22 mouse cellular contexts compared by ENCODE assay signal in the genomic region with DNA sequence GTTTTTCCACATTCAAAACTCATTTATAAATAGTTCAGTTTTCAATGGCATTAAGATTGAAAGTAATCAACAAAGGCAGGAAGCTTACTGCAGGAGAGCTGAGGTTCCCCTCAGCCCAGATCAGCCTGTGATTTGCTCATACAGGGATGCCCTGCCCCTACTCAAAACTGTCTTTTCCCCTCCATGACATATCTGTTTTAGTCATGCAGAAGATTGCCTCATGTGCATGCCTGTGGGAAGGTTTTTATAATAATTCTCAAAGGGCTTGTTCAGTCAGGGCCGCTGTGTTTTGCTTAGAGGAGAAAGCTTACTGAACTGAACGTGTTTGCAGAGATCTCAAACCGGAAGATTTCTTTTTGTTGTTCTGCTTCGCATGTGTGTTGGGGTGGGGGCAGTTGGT. TPM values are rescaled to one million over a fixed set of nuclear protein-coding genes. Genes with fewer than 3 reads are reported as not detected.
A peak's percentile ranks its signal among the peaks of the same experiment; 100 is the strongest.
DNase-seq lines count a peak whose midpoint lies in the region; ATAC-seq lines count a peak whose summit lies in the region.
"Had no signal": no experiment of that assay in that cellular context is flagged by ENCODE, and none has a peak within 500 bp of the region (broad histone marks: within the 10 kb centered on the region; RNA-seq: fewer than 3 reads in every experiment).

No protein-coding gene starts in this region.

- 55% methylated on average over 4 of the region's 4 CpGs for WGBS in embryonic facial prominence, embryonic 14.5 days
- WGBS in embryonic facial prominence, embryonic 10.5 days: 87% methylated on average over 4 of the region's 4 CpGs

- no peaks in the 10 kb centered on the region for H3K27me3 ChIP-seq in embryonic facial prominence, embryonic 14.5 days (replicated peaks; ENCODE audit: control insufficient read depth, insufficient read depth, low read length)
- H3K27me3 ChIP-seq in embryonic facial prominence, embryonic 10.5 days (replicated peaks; ENCODE audit: low read depth, poor library complexity, severe bottlenecking): no peaks in the 10 kb centered on the region
- H3K27me3 ChIP-seq: embryonic facial prominence, embryonic 12.5 days; forebrain, embryonic 13.5 days; heart, embryonic 15.5 days had no signal

- no peaks in the 10 kb centered on the region for H3K36me3 ChIP-seq in embryonic facial prominence, embryonic 14.5 days (ENCODE audit: control insufficient read depth, insufficient read depth, low read length)
- H3K36me3 ChIP-seq in embryonic facial prominence, embryonic 10.5 days (replicated peaks): no peaks in the 10 kb centered on the region
- H3K36me3 ChIP-seq: embryonic facial prominence, embryonic 12.5 days; heart, embryonic 15.5 days; hindbrain, embryonic 10.5 days had no signal

- H3K27ac ChIP-seq in embryonic facial prominence, embryonic 14.5 days (replicated peaks; ENCODE audit: low read depth, low read length): no peak overlapping the region
- H3K27ac ChIP-seq in embryonic facial prominence, embryonic 10.5 days (replicated peaks): no peak overlapping the region
- H3K27ac ChIP-seq: embryonic facial prominence, embryonic 12.5 days; forebrain, embryonic 13.5 days; heart, adult 2 months; heart, embryonic 15.5 days; hindbrain, embryonic 10.5 days; hindbrain, embryonic 14.5 days had no signal

- H3K4me2 ChIP-seq in embryonic facial prominence, embryonic 14.5 days (ENCODE audit: low read depth, low read length): no peak overlapping the region
- H3K4me2 ChIP-seq: embryonic facial prominence, embryonic 12.5 days; forebrain, embryonic 13.5 days; heart, embryonic 11.5 days; heart, embryonic 15.5 days; hindbrain, embryonic 14.5 days had no signal

- H3K4me1 ChIP-seq in embryonic facial prominence, embryonic 14.5 days (ENCODE audit: control insufficient read depth, insufficient read depth, low read length): no peaks in the 10 kb centered on the region
- peaks cover 3% of the 10 kb centered on the region; the same call in 1 of the 2 replicates for H3K4me1 ChIP-seq in embryonic facial prominence, embryonic 10.5 days
- H3K4me1 ChIP-seq: embryonic facial prominence, embryonic 12.5 days; forebrain, embryonic 13.5 days; heart, embryonic 15.5 days; hindbrain, embryonic 10.5 days had no signal

- peak; percentile 5 for DNase-seq in embryonic facial prominence, embryonic 14.5 days (ENCODE audit: low spot score)
- DNase-seq in embryonic facial prominence, embryonic 10.5 days (ENCODE audit: low spot score): no peak
- peak; percentile 32 for DNase-seq in retina, postnatal 1 day
- no peak for DNase-seq in retina, embryonic 14.5 days (ENCODE audit: low spot score)
- DNase-seq in induced T-regulatory cell, adult 2 months (ENCODE audit: low read depth): peak; percentile 26
- DNase-seq in liver: no peak
- no peak for DNase-seq in neural tube, embryonic 10.5 days (ENCODE audit: extremely low spot score, low spot score)
- DNase-seq: adrenal gland, postnatal 10 days; B cell, adult 2 months; cerebellum, adult 11 months; cerebellum, adult 8-10 months; cerebellum, postnatal 14 days; embryo, embryonic 11 days; forebrain, postnatal 0 days; heart, adult 2 months; heart, postnatal 14 days had no signal

- H3K4me3 ChIP-seq in embryonic facial prominence, embryonic 14.5 days (ENCODE audit: low read depth, low read length): no peak overlapping the region
- no peak overlapping the region for H3K4me3 ChIP-seq in embryonic facial prominence, embryonic 10.5 days
- H3K4me3 ChIP-seq: embryonic facial prominence, embryonic 12.5 days; forebrain, embryonic 13.5 days; heart, adult 2 months; heart, embryonic 15.5 days; hindbrain, embryonic 10.5 days had no signal

- no peaks in the 10 kb centered on the region for H3K9me3 ChIP-seq in embryonic facial prominence, embryonic 14.5 days (ENCODE audit: control insufficient read depth, low read length)
- no peaks in the 10 kb centered on the region for H3K9me3 ChIP-seq in embryonic facial prominence, embryonic 10.5 days
- H3K9me3 ChIP-seq: embryonic facial prominence, embryonic 12.5 days; forebrain, embryonic 13.5 days; heart, embryonic 15.5 days; hindbrain, embryonic 10.5 days had no signal

- ATAC-seq in embryonic facial prominence, embryonic 14.5 days (ENCODE audit: low read depth): no peak
- ATAC-seq: forebrain, embryonic 13.5 days; forebrain, postnatal 0 days had no signal

- H3K9ac ChIP-seq in embryonic facial prominence, embryonic 14.5 days (ENCODE audit: low read depth, low read length): no peak overlapping the region
- H3K9ac ChIP-seq: embryonic facial prominence, embryonic 12.5 days; forebrain, embryonic 13.5 days; forebrain, postnatal 0 days; heart, embryonic 15.5 days; hindbrain, embryonic 14.5 days had no signal

RNA-seq across cellular contexts. Expression of gene Il2, which starts 35.3 kb away (rescaled TPM):
- 0.28 and 0.75 TPM in 2 replicates for polyA plus RNA-seq in embryonic facial prominence, embryonic 14.5 days (2014; fragmentation: Nextera tagmentation; extraction: Ambion mirVana)
- 0.18 and 0.22 TPM in 2 replicates for polyA plus RNA-seq in embryonic facial prominence, embryonic 10.5 days (2016; fragmentation: Nextera tagmentation; extraction: Ambion mirVana)
- polyA plus RNA-seq: heart, adult 2 months had no signal

Comparison
In these comparisons a context has a peak if more than half of its experiments do, and no peak if none do; other contexts are left out.
1. DNase-seq: peak in embryonic facial prominence, embryonic 14.5 days (single experiment), retina, postnatal 1 day (single experiment) and induced T-regulatory cell, adult 2 months (single experiment); none in embryonic facial prominence, embryonic 10.5 days (single experiment), retina, embryonic 14.5 days (single experiment), liver (single experiment) and neural tube, embryonic 10.5 days (single experiment).